Mouse (Mus musculus) lung, adult 2 months (tissue): ENCODE results near the gene Foxd4. TPM values are rescaled to one million over a fixed set of nuclear protein-coding genes. Genes with fewer than 3 reads are reported as not detected.

Source experiments
- DNase-seq: peaks from one replicate; pipeline ENCODE4 v3.0.0; 2022
- H3K4me1 ChIP-seq: fragments of 200-500 bp; 2 replicates; pipeline ENCODE4 v1.6.1; 2011; ENCODE audit warnings: low read length; ENCODE audit not compliant: control insufficient read depth, insufficient read depth
- H3K4me3 ChIP-seq: fragments of 200-500 bp; replicated peaks from 2 replicates; pipeline ENCODE3; 2011; ENCODE audit warnings: low read depth, mild to moderate bottlenecking, control low read depth, low read length; ENCODE audit errors: extremely low read depth
- CTCF ChIP-seq: fragments of 200-500 bp; IDR thresholded peaks from 2 replicates; pipeline ENCODE4 v1.5.1; 2011; ENCODE audit warnings: mild to moderate bottlenecking, low read length, control low read depth; ENCODE audit not compliant: insufficient read depth
- POLR2A ChIP-seq: fragments of 200-500 bp; IDR thresholded peaks from 2 replicates; pipeline ENCODE4 v1.6.1; 2011; ENCODE audit warnings: low read depth, mild to moderate bottlenecking, control low read depth, low read length, borderline replicate concordance; ENCODE audit errors: extremely low read depth
- WGBS: fragments of 180-500 bp; shearing (Covaris S2); methylation state at CpG from one replicate; pipeline ENCODE4 v1.1.7; 2018; 5-methylcytosine and 5-hydroxymethylcytosine counted together
- polyA plus RNA-seq: library from polyadenylated mRNA; depleted of rRNA; stranded (reverse); fragments of >200 nt; gene quantifications from 2 replicates; pipeline ENCODE4 v1.2.3, GENCODE M21; 2012; rRNA removed

Foxd4 gene
- polyA plus RNA-seq, 1 experiment = 0.28 TPM

- WGBS = 27% methylated on average over 2 of the region's 2 CpGs
Measured at GRCm38 (mm10) chr19:24873873-24874272, 27.1 kb downstream of the Foxd4 start.

GRCm38 (mm10) chr19:24871037-24871635 lies 29.9 kb downstream of the Foxd4 start:
- peak; percentile 96 for TF ChIP-seq CTCF
- TF ChIP-seq POLR2A = no peak
- Histone ChIP-seq H3K4me3 (peak overlapping the region; percentile 25), H3K4me1 (no peaks in the 10 kb centered on the region)
- peak; percentile 58 for DNase-seq
- 15% methylated on average over 18 of the region's 18 CpGs for WGBS

More at GRCm38 (mm10) chr19:24873873-24874272, 27.1 kb downstream of the Foxd4 start:
- DNase-seq = no peak
- H3K4me3 ChIP-seq = no peak overlapping the region
- TF ChIP-seq POLR2A (no peak), CTCF (no peak)
- H3K4me1 ChIP-seq = no peaks in the 10 kb centered on the region

GRCm38 (mm10) chr19:24865436-24865835 lies 35.6 kb downstream of the Foxd4 start:
- no peak overlapping the region for H3K4me3 ChIP-seq
- TF ChIP-seq CTCF (no peak), POLR2A (no peak)
- 77% methylated on average over 9 of the region's 9 CpGs for WGBS
- DNase-seq = no peak
- H3K4me1 ChIP-seq = no peaks in the 10 kb centered on the region

GRCm38 (mm10) chr19:24861612-24862451 lies 39.2 kb downstream of the Foxd4 start, which contains the start of gene Pgm5:
TSS of gene Pgm5 (minus strand) at chr19:24861855.
- TF ChIP-seq CTCF (no peak), POLR2A (0 out of 2 replicates have a peak, but pooled peaks have one; percentile 8)
- H3K4me1 ChIP-seq = no peaks in the 10 kb centered on the region
- DNase-seq = peak; percentile 14
- H3K4me3 ChIP-seq = peak within 1 kb of the TSS; percentile 59
- 2% methylated on average over 39 of the region's 39 CpGs for WGBS

GRCm38 (mm10) chr19:24861276-24861611 lies 39.8 kb downstream of the Foxd4 start:
- 17% methylated on average over 13 of the region's 13 CpGs for WGBS
- TF ChIP-seq CTCF (no peak), POLR2A (no peak)
- H3K4me1 ChIP-seq = no peaks in the 10 kb centered on the region
- peak overlapping the region; percentile 59 for H3K4me3 ChIP-seq
- no peak for DNase-seq

- TF ChIP-seq CTCF = no peak
- TF ChIP-seq POLR2A = no peak
- peak; percentile 8 for DNase-seq
- no peak overlapping the region for H3K4me3 ChIP-seq
- H3K4me1 ChIP-seq = no peaks in the 10 kb centered on the region; the same call in 1 of the 2 replicates
- WGBS = 53% methylated on average over 21 of the region's 21 CpGs
Measured at GRCm38 (mm10) chr19:24851456-24852315, 49.3 kb downstream of the Foxd4 start.

Other genes with a start within 250 kb of the Foxd4 start
- gene Tmem252, start 227.2 kb downstream of the Foxd4 start, polyA plus RNA-seq = 1.0 and 2.0 TPM in 2 replicates
- 18.5 and 21.8 TPM in 2 replicates for gene Pgm5, start 39.3 kb downstream of the Foxd4 start, polyA plus RNA-seq
- gene Gm10053, start 25.5 kb downstream of the Foxd4 start, polyA plus RNA-seq = 2.6 and 9.2 TPM in 2 replicates
- gene Cbwd1, start 60.4 kb upstream of the Foxd4 start, polyA plus RNA-seq = 0.96 and 2.6 TPM in 2 replicates
- gene Dock8, start 98.3 kb upstream of the Foxd4 start, polyA plus RNA-seq = 19.8 and 25.1 TPM in 2 replicates